In the genomic region with DNA sequence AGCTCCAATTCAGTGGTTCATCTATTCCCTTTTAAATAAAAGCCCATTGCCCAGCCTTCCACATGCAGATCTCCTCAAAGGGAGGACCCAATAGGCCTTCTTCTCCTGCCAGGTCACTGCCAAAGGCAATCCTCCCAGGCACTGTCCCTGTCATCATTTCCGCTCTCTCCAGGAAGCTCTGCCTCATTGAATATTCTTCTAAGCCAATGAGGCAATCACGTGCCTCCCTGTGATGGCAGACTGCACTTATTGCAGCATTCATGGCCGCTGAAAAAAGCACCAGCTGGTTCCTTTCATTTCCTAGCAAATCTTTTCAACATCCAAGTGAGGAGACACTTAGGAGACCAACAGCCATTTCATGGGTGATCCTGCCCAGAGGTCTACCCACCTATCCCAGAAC, we compare ENCODE assay signal across 15 mouse cellular contexts.
DNase-seq lines count a peak whose midpoint lies in the region; ATAC-seq and TF ChIP-seq lines count a peak whose summit lies in the region.
"Had no signal": no experiment of that assay in that cellular context is flagged by ENCODE, and none has a peak within 500 bp of the region (broad histone marks: within the 10 kb centered on the region; RNA-seq: fewer than 3 reads in every experiment).

No protein-coding gene starts in this region.

- no peaks in the 10 kb centered on the region for H3K9me3 ChIP-seq in hindbrain, embryonic 10.5 days
- H3K9me3 ChIP-seq in hindbrain, embryonic 16.5 days (ENCODE audit: control insufficient read depth, low read length), result no peaks in the 10 kb centered on the region
- no peaks in the 10 kb centered on the region for H3K9me3 ChIP-seq in hindbrain, embryonic 14.5 days (ENCODE audit: control insufficient read depth, low read length)
- H3K9me3 ChIP-seq: neural tube, embryonic 12.5 days had no signal

- ATAC-seq in hindbrain, embryonic 16.5 days, result no peak
- ATAC-seq in hindbrain, embryonic 14.5 days (ENCODE audit: low FRiP score), result 0 out of 2 replicates have a peak, but pooled peaks have one; percentile 55
- ATAC-seq: intestine, postnatal 0 days had no signal

- no peak overlapping the region for H3K9ac ChIP-seq in hindbrain, embryonic 16.5 days (ENCODE audit: low read depth, low read length)
- H3K9ac ChIP-seq in hindbrain, embryonic 14.5 days, result no peak overlapping the region
- H3K9ac ChIP-seq: neural tube, embryonic 12.5 days had no signal

- H3K36me3 ChIP-seq in hindbrain, embryonic 10.5 days, result no peaks in the 10 kb centered on the region
- H3K36me3 ChIP-seq in hindbrain, embryonic 16.5 days (ENCODE audit: control insufficient read depth, insufficient read depth, low read length), result no peaks in the 10 kb centered on the region
- no peaks in the 10 kb centered on the region for H3K36me3 ChIP-seq in hindbrain, embryonic 14.5 days (replicated peaks; ENCODE audit: control insufficient read depth, insufficient read depth)
- H3K36me3 ChIP-seq: neural tube, embryonic 12.5 days had no signal

- no peak overlapping the region for H3K4me3 ChIP-seq in hindbrain, embryonic 10.5 days
- no peak overlapping the region for H3K4me3 ChIP-seq in hindbrain, embryonic 16.5 days (ENCODE audit: low read length)
- H3K4me3 ChIP-seq in hindbrain, embryonic 14.5 days (replicated peaks; ENCODE audit: low read length), result no peak overlapping the region
- H3K4me3 ChIP-seq: left cerebral cortex, adult 2 months; neural tube, embryonic 12.5 days had no signal

- H3K27me3 ChIP-seq in hindbrain, embryonic 10.5 days (ENCODE audit: insufficient read depth, poor library complexity, severe bottlenecking), result no peaks in the 10 kb centered on the region
- no peaks in the 10 kb centered on the region for H3K27me3 ChIP-seq in hindbrain, embryonic 16.5 days (replicated peaks; ENCODE audit: control insufficient read depth, insufficient read depth, low read length)
- H3K27me3 ChIP-seq in hindbrain, embryonic 14.5 days (ENCODE audit: control insufficient read depth, insufficient read depth, low read length), result no peaks in the 10 kb centered on the region
- H3K27me3 ChIP-seq: neural tube, embryonic 12.5 days had no signal

- no peak for TF ChIP-seq POLR2A in brain, embryonic 14.5 days (IDR thresholded peaks at IDR 0.05; ENCODE audit: borderline replicate concordance, extremely low read depth, insufficient read depth, insufficient read length, poor library complexity, severe bottlenecking)

- no peak overlapping the region for H3K4me2 ChIP-seq in hindbrain, embryonic 16.5 days (ENCODE audit: low read length)
- H3K4me2 ChIP-seq in hindbrain, embryonic 14.5 days (replicated peaks), result no peak overlapping the region
- H3K4me2 ChIP-seq: neural tube, embryonic 12.5 days had no signal

- DNase-seq in hindbrain, embryonic 10.5 days (ENCODE audit: low spot score), result peak; percentile 16
- peak; percentile 84 for DNase-seq in brain, embryonic 14.5 days (ENCODE audit: low read depth)
- no peak for DNase-seq in hindbrain, embryonic 14.5 days (ENCODE audit: low spot score)
- peak; percentile 15 for DNase-seq in retina, embryonic 14.5 days (ENCODE audit: low spot score)
- DNase-seq in thymus, postnatal 10 days (ENCODE audit: low spot score in 2 of 2), result no peak
- no peak for DNase-seq in ovary, adult 18-20 months (ENCODE audit: low spot score)
- DNase-seq: adrenal gland, adult 2 months; kidney, postnatal 14 days; lung, adult 18-20 months; right cerebral cortex, postnatal 25 days; thymus, postnatal 25 days had no signal

- H3K27ac ChIP-seq in hindbrain, embryonic 10.5 days, result peak overlapping the region; percentile 2; the same call in 1 of the 2 replicates
- H3K27ac ChIP-seq in hindbrain, embryonic 16.5 days (ENCODE audit: low read depth, low read length), result no peak overlapping the region
- no peak overlapping the region for H3K27ac ChIP-seq in hindbrain, embryonic 14.5 days
- H3K27ac ChIP-seq: neural tube, embryonic 12.5 days had no signal

- peaks cover 11% of the 10 kb centered on the region; the same call in 1 of the 2 replicates for H3K4me1 ChIP-seq in hindbrain, embryonic 10.5 days (replicated peaks)
- no peaks in the 10 kb centered on the region for H3K4me1 ChIP-seq in hindbrain, embryonic 16.5 days (ENCODE audit: control insufficient read depth, insufficient read depth, low read depth, low read length)
- no peaks in the 10 kb centered on the region; the same call in 1 of the 2 replicates for H3K4me1 ChIP-seq in hindbrain, embryonic 14.5 days (replicated peaks; ENCODE audit: control insufficient read depth, insufficient read depth, low read length)
- H3K4me1 ChIP-seq: neural tube, embryonic 12.5 days had no signal

- 39% methylated on average over 3 of the region's 3 CpGs for WGBS in hindbrain, embryonic 10.5 days
- 22% methylated on average over 3 of the region's 3 CpGs for WGBS in hindbrain, embryonic 16.5 days
- WGBS in hindbrain, embryonic 14.5 days, result 11% methylated on average over 3 of the region's 3 CpGs

- TF ChIP-seq CTCF in brain, embryonic 14.5 days (IDR thresholded peaks at IDR 0.05; ENCODE audit: borderline replicate concordance, extremely low read depth, insufficient read depth, insufficient read length), result no peak

Comparison
In these comparisons a context has a peak if more than half of its experiments do, and no peak if none do; other contexts are left out.
1. DNase-seq: peak in hindbrain, embryonic 10.5 days (single experiment), brain, embryonic 14.5 days (single experiment) and retina, embryonic 14.5 days (single experiment); none in hindbrain, embryonic 14.5 days (single experiment), thymus, postnatal 10 days (0 of 2) and ovary, adult 18-20 months (single experiment).